Mouse (Mus musculus): Measurements from ENCODE around the gene Espn. TPM values are rescaled to one million over a fixed set of nuclear protein-coding genes. Genes with fewer than 3 reads are reported as not detected.

The Espn gene
- polyA plus RNA-seq (2017; shearing (Covaris generic)): 10 to 100 TPM; 30.5 to 31.0 TPM

DNA sequence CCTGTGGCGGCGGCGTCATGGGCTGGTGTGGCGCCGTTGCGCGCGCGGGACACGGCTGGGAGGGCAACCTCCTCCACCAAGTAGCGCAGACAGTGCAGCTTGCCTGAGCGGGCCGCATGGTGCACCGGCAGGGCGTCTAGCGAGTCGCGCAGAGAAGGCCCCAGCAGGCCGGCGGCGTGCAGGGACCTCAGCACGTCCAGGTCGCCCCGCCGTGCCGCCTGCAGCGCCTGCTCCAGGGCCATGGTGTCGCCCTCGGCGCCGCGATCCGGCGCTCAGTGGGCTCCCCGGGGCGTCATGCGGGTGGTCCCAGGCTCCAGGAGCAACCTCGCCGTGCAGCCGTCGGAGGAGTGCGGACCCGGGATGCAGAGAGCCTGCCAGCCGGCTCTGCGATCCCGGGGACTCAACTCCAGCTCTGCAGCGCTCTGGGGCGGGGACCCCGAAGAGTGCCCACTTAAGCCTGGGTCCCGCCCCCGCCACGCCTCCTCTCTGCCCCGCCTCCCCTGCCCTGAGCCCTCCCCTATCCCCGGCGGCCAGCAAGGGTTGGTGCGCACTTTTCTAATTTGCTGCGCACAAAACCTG lies at the start of gene Espn:
Espn (minus strand) TSS at position 406 of the 579 bp plus-strand sequence.

GRCm38 (mm10) chr4:152177537-152178343 lies 25.6 kb upstream of the Espn start, which contains the start of gene Acot7:
TSS of gene Acot7 (plus strand) at chr4:152178134.

DNA sequence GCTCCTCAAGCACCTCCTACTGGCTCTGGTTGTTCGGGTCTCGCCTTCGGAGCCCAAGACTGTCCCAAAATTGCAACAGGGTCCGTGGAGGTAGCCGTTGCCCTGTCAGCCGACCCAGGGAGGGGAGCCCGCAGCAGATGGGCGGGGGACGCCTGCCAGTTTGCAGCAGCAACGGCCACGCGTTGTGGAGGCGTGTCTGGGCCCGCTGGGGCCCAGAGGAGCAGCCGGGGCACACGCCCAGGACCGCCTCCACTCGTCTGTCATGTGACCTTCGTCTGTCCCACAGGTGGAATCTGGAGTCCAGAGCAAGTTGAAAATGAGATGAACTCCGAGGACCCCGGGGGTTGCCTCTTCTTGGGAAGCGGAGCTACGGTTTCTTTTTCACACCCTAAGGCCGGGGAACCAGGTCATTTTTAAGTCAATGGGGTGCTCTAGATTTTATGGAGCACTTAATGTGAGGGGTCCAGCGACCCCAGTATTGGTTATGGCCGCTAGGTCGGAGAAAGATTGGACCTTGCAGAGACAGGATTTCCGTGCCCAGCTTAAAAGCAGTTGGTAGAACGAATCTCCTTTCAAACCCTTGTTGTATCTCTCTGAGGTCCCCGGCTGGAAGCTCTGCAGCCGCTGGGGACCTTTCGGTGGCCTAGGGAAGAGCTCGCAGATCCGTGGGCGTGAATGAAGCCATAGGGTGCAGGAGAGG lies 6.6 kb upstream of the Espn start, which contains the start of gene Hes2:
Hes2 (plus strand) TSS at position 283 of the 700 bp plus-strand sequence.

DNA sequence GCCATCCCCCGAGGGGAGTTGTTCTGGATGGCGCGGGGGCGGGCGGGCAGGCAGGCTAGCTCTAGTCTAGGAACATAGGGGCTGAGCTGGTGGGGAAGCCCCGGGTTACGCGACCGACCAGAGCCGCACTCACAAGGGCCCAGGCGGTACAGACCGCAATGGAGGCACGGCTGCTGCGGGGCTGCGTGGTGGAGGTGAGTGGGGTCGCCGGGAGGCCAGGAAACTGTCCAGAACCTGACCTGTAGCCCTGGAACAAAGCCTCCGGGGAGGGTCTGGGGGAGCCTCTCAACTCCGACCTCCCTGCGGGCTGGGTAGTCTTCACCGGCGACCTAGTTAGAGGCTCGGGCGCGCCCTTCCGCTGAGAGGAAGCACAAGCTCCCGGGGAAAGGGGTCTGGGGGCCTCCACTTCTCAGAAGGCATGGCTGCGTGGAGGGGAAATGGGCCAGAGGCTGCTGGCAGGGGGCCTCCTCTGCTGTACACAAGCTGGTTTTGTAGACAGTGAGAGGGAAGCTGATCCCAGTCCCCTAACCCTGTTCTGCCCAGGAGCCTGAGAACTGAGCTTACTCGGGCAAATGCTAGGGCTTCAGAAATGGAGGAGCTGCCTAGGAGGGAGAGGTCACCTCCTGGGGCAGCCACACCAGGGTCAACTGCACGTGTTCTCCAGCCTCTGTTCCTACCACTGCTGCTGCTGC lies 36.1 kb downstream of the Espn start, which contains the start of gene Tnfrsf25:
Tnfrsf25 (plus strand) TSS at position 14 of the 692 bp plus-strand sequence.

DNA sequence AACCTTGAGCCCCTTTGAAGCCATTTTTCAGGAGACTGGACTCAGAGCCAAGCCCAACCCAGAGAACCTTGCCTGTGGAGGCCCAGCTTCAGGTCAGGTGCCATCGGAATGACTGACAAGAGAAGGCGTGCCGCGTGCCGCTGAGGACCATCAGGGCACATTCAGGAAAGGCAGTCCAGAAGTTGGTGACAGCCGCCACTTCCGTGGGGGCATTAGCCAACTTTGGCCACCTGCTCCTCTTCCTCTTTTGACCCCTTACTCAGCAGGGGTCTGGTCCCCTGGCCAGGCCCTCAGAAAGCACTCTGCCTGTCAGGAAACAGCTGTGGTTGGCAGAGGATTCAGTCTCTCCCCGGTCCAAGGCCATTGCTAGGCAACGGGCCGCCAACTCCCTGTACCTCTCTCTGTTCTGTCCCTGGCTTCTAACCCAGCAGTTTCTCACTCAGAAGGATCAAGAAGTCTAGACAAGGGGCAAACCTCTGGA lies 80.0 kb downstream of the Espn start, which contains the start of gene Plekhg5:
Plekhg5 (plus strand) TSS at position 378 of the 481 bp plus-strand sequence.

Other genes starting within 250 kb of the Espn start
- 10 to 100 TPM; 40.2 to 46.3 TPM for gene Dnajc11, start 218.7 kb downstream of the Espn start, polyA plus RNA-seq (2017; shearing (Covaris generic))
- gene Thap3, start 163.4 kb downstream of the Espn start, polyA plus RNA-seq (2017; shearing (Covaris generic)): 100 to 1,000 TPM in 1 of 2 experiments, 10 to 100 TPM in 1; 82.7 to 104 TPM
- gene Phf13, start 156.1 kb downstream of the Espn start, polyA plus RNA-seq (2017; shearing (Covaris generic)): 10 to 100 TPM; 14.3 to 16.3 TPM
- 10 to 100 TPM; 22.4 to 32.1 TPM for gene Klhl21, start 143.6 kb downstream of the Espn start, polyA plus RNA-seq (2017; shearing (Covaris generic))
- 10 to 100 TPM; 33.0 to 42.6 TPM for gene Zbtb48, start 124.7 kb downstream of the Espn start, polyA plus RNA-seq (2017; shearing (Covaris generic))
- under 1 TPM in 1 of 2 experiments, not detected in 1; 0.45 TPM for gene Tas1r1, start 113.8 kb downstream of the Espn start, polyA plus RNA-seq (2017; shearing (Covaris generic))
- gene Nol9, start 113.0 kb downstream of the Espn start, polyA plus RNA-seq (2017; shearing (Covaris generic)): 10 to 100 TPM; 41.1 to 56.9 TPM
- gene Plekhg5, start 79.9 kb downstream of the Espn start, polyA plus RNA-seq (2017; shearing (Covaris generic)): 1 to 10 TPM; 6.4 to 8.3 TPM
- 100 to 1,000 TPM; 148 to 160 TPM for gene Tnfrsf25, start 36.4 kb downstream of the Espn start, polyA plus RNA-seq (2017; shearing (Covaris generic))
- not detected for gene Hes2, start 6.5 kb upstream of the Espn start, polyA plus RNA-seq (2017; shearing (Covaris generic))
- gene Acot7, start 25.8 kb upstream of the Espn start, polyA plus RNA-seq (2017; shearing (Covaris generic)): 100 to 1,000 TPM in 1 of 2 experiments, 10 to 100 TPM in 1; 71.4 to 130 TPM
- gene Gpr153, start 121.9 kb upstream of the Espn start, polyA plus RNA-seq (2017; shearing (Covaris generic)): 1 to 10 TPM in 1 of 2 experiments, under 1 TPM in 1; 0.48 to 1.6 TPM
- 1 to 10 TPM in 1 of 2 experiments, under 1 TPM in 1; 0.25 to 2.8 TPM for gene Hes3, start 139.3 kb upstream of the Espn start, polyA plus RNA-seq (2017; shearing (Covaris generic))
- 10 to 100 TPM; 22.3 to 26.2 TPM for gene Icmt, start 144.9 kb upstream of the Espn start, polyA plus RNA-seq (2017; shearing (Covaris generic))
- gene Rnf207, start 166.6 kb upstream of the Espn start, polyA plus RNA-seq (2017; shearing (Covaris generic)): 1 to 10 TPM in 1 of 2 experiments, under 1 TPM in 1; 0.54 to 5.7 TPM
- 100 to 1,000 TPM; 369 to 432 TPM for gene Rpl22, start 173.4 kb upstream of the Espn start, polyA plus RNA-seq (2017; shearing (Covaris generic))
- under 1 TPM; 0.05 to 0.18 TPM for gene Chd5, start 186.3 kb upstream of the Espn start, polyA plus RNA-seq (2017; shearing (Covaris generic))